Mouse (Mus musculus) megakaryocyte, embryonic 14.5 days (primary cell): ENCODE measurements around the gene Tcf7l2.

Experiments
- FLI1 ChIP-seq: IDR thresholded peaks from 2 replicates; pipeline ENCODE4 v1.6.1; 2012; ENCODE audit warnings: low read length, inconsistent platforms, mixed read lengths
- GATA1 ChIP-seq: IDR thresholded peaks from 3 replicates; pipeline ENCODE4 v1.6.1; 2012; ENCODE audit warnings: mixed read lengths, low read length, inconsistent platforms, borderline replicate concordance

DNA sequence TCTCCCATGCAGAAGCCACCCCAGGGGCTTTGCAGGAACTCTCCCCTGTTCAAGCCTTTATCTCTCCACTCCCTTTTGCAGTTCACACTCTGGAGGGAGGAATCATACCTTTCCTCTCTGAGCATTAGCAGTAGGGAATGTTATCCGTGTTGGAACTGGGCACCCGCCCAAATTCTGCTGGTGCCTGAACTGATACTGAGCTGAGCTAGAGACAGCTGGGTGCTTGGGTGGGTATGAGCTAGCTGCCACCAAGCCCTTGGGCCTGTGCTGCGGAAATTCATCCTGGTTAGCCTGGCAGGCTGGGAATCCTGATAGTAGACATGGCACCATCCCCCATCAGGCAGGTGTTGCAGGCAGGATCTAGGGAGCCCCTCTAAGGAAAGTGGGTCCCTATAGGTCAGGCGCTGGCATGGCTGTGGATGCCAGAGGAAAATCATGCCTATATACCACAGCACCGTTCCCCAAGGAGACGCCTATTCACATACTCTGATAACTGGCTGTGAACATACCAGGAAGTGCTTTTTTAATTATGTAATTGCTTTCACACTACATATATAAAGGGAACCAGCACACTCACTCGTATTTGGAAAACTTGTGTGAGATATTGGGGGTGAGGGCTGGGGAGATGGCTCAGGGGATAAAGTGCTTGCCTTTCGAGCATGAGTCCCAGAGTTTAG lies 108.9 kb downstream of the Tcf7l2 start:
- TF ChIP-seq GATA1 (no peak), FLI1 (no peak)
